Mouse (Mus musculus): ENCODE data around the gene Gm10974.

Gm10974 gene

DNA sequence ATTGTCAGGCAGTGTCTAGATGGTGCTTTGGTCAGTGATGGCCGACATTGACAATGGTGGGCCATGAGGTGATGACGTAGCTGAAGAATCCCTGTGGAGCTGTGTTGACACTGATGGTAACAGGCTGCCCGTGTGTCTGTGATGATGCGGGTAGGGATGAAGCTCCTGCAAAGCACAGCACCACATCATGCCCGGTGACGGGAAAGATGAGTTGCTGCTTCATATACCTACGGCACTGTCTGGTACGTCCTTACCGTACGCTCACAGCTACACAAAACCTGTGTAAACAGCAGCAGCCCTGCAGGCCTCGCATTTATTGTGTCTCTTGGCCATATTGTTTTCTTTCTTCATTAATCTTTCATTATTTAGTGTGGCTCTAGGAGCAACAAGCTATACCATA, 1.2 kb upstream of the Gm10974 start:
- no peak for DNase-seq

DNA sequence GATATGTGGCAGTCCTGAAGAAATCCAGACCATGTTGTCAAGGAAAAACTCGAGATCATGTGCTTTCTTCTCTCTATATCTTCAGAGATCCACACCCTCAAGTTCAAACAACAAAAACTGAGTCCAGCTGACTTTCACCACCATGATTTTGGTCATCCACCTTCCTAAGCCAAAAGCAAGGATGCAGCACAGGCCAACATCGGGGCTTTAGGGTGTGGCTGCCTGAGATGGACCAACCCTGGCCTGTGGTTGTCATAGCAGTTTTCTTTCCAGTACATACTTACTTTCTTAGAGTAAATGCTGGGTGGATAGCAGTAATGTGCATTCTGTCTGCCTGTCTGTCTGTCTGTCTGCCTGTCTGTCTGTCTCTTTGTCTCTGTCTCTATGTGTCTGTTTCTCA, 294 bp upstream of the Gm10974 start:
- DNase-seq: no peak

DNA sequence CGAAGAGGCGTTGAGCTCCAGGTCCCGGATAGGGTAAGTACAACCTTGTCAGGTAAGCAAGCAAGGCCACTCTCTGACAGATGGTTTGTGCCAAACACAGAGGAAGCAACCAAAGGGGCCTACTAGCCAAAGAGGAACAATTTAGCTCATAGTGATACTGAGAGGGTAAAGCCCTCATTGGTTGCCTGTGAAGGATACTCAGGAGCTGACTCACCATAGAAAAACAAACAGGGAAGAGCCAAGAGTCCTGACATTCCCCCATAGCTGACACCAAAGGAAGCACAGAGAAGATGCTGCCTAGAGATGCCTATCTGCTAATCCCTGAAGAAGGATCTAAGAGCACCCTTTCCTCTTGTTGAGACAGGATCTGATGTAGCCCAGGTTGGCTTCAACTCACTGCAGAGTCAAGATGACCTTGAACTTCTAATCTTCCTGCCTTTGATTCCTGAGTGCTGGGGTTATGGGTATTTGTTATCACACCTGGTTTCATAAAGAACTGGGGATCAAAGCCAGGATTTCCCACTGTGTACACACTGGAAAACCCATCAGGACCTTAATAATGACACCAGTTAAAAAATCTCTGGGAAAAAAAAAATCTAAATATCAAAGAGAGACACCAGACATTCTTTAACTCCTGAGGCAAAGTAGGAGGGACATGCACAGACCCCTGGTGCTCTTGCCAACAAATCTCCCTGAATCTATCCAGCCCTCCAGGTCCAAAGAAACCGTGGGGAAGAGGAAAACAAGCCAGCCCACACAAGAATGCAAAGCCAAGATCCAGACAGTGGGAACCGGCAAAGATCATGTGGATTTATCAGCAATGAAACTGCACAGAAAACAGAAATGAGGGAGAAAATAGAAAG, 3.6 kb downstream of the Gm10974 start:
- no peak for DNase-seq

DNA sequence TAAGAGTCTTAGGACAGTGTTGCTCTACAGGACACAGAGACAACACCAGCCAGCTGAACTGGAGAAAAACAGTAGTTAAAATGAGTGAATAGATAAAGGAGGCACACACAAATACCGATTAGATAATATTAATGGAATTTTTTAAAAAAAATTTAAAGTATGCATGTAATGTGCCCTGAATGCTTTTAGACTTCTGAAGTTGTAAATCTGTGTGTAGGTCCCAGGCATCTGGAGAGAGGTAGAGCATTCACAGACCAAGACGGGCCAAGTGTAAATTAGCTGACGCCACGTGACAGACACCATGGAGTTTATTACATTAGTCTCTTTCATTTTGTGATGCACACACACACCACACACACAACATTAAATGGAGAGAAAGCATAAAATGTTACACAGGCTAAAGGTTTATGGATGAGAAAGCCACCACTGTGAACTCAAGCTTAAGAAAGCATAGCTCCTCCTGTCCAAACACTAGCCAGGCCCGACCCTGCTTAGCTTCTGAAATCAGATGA, 4.3 kb downstream of the Gm10974 start:
- DNase-seq: no peak

DNA sequence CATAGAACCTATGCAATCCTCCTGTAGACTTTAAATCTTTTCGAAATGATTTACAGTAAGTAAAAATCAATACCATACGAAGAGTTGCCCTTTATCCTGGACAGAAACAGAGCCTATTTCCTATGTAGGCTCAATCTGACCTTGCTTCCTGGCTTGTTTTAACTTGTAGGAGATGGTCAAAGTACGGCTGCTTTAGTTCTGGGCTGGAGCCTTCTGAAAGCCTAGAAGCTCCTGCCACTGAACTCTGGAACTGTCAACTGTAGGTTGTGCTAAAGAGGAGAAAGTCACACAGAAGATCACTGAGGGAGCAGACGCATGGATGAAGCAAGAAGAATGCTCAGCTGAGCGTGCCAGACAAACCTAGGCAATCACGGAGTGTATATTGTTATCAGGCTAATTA, 5.3 kb downstream of the Gm10974 start:
- DNase-seq: no peak

DNA sequence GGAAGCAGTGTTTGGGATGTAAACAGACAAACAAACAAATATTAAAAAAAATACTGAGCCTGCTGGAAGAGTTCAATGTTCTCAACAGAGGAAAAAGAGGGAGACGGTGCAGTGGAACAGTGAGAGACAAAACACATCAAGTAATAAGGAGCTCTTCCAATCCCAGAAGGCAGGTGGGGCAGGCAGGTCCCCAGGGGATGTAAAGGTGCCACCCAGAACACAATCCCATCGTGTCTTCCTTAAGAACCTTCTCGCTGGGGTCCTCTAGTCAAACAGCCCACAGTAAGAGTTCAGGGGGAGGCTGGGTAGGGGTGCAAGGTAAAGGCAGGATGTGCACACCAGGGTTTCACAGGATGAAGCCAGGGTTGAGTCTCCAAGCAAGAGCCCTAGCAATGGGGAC, 7.7 kb downstream of the Gm10974 start:
- no peak for DNase-seq

DNA sequence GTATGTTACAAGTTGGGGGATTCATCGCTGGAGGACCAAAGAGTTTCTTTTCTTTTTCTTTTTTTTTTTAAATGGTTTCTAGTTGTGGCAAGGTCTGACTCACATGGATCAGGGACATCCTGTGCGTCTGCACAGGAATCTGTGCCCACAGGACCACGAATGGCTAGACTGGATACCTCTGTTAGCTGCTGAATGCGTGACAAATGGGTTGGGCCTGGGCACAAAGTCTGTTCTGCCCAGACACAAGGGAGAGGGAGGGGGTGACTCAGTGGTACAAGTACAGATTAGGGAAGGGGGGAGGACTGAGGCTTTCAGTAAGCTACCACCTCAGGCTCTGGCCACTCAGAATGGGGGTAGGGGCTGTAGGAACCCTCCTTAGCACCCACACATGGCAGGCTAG, 10.0 kb downstream of the Gm10974 start:
- DNase-seq: no peak

DNA sequence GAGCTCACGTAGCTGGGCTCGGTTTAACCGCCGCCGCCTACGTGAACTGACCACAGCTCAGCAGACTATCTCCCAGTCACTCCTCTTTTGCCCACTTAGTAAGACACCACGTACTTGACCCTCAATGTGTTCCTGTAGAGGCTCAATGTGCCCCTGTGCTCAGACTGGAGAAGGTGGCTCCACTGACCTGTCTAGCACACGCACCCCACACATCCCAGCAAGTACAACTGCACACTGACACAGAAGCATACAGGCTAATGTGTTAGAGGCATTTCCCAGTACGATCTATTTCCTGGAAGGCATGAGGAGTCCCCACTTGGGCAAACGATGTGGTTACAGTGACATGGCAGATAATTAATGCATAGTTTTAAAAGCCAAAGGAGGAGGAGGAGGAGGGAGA, 10.9 kb downstream of the Gm10974 start:
- DNase-seq: no peak

DNA sequence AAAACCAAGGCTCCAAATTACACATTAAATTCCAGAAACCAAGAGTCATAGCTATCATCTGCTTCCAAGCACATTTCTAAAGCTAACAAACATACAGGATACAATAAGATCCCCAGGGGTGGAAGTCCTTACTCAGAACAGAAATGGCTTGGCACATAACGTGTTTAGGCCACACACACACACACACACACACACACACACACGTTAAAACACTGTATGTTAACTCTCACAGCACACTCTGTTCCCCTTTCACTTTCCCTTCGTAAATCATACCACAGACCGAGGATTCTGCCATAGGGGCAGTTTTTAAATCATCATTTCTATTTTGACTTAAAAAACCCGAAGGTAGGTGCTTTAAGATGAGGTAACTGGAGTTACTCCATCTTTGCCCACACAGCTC, 18.5 kb downstream of the Gm10974 start:
- no peak for DNase-seq

DNA sequence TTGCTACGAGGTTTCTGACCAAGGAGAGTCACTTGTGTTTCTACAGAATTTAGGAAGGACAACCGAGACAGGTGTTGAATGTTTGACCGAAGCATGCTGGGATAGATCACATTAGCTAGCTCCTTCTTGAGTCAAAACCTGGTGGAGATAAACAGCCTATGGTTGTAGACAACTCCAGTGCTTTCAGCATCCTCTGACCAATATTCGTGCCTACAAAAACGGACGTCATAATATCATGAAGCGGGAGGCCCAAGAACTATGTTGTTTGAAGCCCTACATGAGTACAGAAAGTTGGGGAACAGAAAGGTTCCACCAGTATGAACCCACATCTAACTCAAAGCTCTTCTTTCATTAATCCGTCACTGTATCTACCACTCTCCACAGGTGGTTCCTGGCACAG, 19.2 kb downstream of the Gm10974 start:
- no peak for DNase-seq

DNA sequence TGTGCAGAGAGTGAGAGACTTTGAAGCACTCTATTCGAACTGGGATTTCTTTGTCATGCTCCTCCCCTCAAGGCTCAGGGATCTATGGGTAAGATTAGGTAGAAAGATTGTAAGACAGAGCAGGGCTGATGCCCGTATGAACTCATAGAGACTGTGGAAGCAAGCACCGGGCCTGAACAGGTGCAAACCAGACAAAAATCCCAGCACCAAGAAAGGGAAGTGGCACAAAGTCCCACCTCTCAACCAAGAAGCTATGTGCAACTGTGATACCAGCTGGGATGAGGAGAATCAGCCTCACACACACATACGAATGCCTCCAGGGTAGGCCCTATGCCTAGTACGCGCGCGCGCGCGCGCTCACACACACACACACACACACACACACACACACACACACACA, 20.1 kb downstream of the Gm10974 start:
- DNase-seq: no peak

DNA sequence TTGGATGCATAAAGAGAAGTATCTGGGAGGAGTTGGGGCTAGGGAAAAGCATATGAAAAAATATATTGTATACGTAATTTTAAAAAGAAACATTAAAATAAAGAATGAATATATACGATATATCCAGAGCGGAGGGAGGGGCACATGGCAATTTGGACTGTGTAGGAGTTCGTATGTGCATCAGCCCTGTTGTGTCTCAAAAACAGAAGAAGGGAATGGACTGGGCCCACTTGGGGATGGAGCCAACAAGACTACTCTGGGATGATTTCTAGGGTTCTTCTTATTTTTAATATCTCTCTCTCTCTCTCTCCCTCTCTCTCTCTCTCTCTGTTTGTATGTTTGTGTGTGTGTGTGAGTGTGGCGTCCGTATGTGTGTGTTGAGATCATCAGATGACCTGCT, 20.7 kb downstream of the Gm10974 start:
- DNase-seq: no peak

DNA sequence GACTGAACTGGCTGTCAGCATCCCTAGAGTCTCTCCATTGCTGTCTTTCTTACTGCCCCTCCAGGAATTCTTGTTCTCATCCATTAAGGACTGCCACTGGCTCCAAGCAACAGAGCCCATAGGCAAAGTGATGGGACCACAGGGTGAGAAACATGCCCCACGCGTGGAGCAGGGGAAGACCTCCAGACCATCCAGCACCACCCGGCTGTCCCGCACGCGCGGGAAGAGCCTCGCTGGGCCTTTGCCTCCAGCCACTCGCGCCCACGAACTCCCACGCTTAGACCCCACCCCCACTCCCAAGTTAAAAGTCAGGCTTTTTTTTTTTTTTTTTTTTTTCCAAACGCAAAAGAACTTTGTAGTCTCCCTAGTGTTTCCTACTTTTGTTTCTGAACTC, 21.7 kb downstream of the Gm10974 start:
- no peak for DNase-seq

DNA sequence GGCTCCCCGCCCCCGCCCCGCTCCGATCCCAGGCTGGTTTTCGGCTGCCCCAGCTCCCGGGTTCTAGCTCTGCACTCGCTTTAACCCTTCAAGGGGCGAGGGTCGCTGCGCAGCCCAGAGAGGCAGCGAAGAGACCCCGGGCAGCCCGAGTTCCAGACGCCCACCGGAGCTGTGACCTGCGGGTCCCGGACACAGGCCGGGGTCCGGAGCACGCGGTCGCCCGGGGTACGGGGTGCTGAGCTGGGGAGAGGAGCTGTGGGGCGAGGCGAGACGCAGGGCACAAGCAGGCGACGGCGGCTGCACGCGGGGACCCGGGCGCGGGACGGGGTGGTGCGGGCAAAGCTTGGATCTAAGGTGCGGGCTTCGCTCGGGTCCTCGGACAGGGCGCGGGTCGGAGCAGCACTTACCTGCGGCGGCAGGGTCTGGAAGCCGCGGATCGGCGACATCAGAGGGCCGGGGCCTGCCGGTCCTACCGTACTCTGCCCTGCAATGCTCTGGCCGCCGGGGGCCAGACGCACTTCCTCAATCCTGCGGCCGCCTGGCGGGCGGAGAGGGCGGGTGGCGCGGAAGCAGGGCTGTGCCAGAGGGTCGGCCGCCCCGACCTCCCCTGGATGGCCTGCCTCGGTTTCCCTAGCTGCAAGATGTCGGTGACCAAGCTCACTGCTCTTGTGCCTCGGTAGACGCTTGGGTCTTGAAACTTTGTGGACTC, 22.3 kb downstream of the Gm10974 start, which contains the start of gene Lrrk1:
Lrrk1 (minus strand) TSS at position 538 of the 709 bp plus-strand sequence.
- DNase-seq: peak; percentile 45

DNA sequence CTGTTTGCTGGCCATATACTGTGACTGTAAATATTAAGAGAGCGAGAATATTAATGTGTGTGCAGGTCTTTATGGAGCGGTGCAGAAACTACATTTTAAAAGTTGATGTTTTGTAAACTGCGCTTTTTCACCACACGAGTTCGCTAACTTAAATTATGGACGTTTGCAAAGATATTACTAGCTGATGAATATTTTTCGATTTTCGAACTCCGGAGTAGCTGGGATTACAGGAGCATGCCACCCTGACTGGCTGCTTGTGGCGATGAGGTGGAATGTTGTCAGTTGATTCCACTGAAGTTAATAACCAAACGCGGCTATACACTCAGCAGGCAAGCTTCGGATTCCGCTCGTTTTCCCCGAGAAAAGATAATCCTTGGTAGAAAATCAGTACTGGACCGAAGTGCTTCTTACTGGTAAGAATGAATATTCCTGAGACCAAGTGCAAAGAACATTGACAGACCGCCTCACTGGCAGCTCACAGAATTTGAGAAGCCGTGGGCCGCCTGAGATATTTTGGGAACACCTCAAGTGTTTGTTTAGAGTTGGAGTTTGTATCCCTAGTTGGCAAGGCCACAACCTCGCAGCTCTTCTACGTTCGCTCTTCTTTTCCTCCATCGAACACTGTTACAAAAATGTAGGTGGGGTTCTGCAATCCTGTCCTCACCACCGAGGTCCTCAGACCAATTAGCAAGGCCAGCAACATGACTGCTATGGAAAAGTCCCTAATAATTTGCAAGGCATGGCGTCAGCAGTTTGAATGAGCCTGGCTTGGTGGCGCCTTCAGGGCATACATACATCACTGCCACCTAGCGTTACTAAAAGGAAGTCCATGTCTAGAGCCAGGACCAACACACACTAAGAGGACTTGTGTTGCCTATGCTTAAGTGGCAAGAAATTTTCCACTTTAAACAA, 23.2 kb downstream of the Gm10974 start:
- DNase-seq: peak; percentile 88

DNA sequence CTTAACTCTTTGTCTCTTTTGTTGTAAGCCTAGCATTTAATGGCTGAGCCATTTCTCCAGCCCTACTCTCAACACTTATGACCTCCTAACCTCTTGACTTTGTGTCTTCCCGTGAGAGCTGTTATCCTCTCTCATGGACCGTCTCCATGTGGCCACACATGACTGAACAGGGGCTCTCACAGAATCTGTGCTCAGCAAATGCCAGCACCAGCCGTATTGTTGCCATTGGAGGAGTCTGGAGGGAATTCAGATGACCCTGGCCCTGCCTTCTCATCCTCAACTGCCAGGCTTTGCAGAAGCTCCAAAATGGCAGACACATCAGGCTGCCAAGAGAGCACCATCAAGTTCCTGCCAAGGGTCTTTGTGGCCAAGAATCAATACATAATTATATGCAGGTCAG, 31.6 kb downstream of the Gm10974 start:
- peak; percentile 24 for DNase-seq

DNA sequence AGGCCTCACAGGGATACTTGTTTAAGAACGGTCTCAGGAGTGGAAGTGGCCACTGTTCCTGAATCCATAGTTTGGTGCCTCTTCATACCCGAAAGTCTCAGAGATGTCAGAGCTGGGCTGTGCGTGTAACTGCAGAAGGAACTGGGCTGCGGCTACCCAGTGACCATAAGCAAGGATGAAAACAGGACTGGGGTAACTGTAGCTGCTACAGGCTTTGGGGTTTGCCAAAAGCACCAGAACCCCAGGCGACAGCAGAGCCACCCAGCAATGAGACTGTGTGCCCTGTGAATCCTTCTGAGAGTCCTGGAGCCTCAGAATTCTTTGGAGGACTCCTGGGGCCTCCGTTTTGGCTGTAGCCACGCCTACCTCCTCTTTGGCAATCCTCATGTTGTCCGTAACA, 35.9 kb downstream of the Gm10974 start:
- DNase-seq: no peak

DNA sequence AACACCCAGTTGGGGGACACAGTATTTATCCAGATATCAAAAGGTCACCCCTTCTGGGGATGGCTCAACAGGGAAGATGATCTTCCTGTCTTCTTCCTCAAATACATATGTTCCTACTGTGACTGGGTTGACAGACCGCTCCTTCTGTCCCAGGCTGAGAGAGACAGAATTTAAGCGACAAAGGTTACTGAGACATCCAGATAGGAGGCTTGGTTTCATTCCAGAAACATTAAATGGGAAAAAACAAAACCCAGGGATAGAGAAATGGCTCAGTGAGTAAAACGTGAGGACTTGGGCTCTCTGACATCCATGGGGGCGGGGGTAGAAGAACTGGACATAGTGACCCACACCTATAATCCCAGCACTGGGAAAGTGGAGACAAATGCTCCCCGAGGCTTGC, 37.2 kb downstream of the Gm10974 start:
- DNase-seq: no peak

DNA sequence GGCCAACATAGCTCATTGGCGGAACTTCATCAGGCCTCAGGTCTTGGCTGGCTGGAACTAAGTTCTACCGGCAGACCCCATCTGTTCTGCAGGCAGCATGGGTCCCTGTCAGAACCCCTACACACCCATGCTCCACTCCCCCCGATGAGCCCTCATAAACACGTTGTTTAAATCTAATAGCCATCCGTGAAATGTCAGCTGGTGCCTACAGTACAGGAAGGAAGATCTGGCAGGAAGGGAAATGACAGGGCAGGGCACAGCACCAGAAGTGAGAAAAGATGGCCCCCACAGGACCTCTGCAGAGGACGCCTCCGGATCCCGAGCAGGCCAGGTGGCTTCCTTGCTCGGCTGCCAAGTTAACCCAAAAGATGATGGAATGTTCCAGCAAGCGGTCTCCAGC, 38.4 kb downstream of the Gm10974 start:
- peak; percentile 28 for DNase-seq

DNA sequence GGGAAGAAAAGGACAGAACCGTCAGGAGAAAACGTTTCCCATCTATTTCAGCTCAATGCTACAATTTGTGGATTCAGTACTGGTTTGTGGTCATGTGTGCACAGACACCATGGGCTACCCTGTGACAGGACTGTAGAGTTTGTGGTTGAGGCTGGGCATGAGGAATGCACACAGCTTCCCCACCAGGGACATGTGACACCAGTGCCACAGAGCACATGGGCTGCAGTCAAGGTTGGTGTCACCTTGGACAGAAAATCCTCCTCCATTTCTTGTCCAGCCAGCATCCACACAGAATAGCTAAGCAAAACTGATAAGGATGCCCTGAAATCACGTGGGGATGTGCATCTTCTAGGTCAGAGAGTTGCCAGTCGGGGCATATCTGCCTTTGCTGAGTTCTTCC, 39.1 kb downstream of the Gm10974 start:
- no peak for DNase-seq

DNA sequence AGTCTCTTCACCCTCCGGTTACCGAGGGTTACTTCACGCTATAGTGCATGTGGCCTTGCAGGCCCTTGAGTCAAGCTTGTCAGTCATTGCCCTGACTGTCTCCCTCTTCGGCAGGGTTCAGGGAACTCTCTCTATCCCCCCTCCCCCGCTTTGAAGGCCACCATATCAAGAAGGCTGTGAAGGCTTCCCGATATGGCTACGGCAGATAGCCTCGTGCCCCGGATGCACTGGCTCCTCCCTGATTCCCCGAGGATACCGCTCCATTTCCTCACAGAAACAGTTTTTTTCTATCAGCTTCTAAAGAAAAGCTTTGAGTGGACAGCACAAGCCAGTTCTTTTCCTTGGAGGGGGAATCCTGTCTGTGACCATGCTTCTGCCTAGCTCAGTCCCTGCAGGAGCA, 39.8 kb downstream of the Gm10974 start:
- peak; percentile 29 for DNase-seq

DNA sequence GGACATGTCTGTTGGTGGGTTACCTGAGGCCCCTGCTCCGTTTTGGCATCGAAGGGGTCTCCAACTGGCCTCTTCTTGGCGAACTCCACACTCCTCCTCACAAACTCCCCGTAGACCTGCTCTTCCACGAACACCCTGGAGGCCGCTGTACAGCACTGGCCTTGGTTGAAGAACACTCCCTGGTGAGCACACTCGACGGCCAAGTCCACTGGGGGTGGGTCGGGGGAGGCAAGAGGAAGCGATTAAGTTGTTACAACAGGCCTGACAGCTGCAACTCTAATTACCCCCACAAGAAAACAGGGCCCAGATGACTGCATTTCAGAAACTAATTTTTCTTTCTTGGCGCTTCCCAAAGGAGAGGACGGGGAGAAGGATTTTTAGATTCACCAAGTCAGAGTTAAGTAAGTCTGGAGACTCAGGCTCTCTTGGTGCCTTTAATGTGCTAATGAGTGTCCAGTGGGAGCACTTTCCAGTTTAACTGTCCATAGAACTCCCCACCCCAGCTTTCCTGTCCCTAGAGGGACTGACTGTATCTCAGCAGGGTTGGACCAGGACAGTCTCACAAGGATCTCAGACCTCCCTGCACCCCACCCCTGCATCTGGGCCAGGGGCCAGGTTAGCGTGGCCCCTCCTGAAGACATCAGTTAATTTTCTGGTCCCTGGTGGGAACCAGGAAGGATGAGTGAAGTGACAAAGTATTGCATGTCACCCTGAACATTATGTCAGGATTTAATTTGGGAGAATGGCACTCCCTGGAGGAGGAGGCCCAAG, 40.4 kb downstream of the Gm10974 start:
- no peak for DNase-seq

All from kidney, adult 9 months (tissue).